Mouse (Mus musculus): ENCODE data around the gene Krt31. TPM values are rescaled to one million over a fixed set of nuclear protein-coding genes. Genes with fewer than 3 reads are reported as not detected.

The Krt31 gene
- not detected for total RNA-seq (2021)

- no peak for DNase-seq
Observed at GRCm38 (mm10) chr11:100050451-100050850, at the start of gene Krt31. Gene Krt31 (minus strand): TSS chr11:100050551.

GRCm38 (mm10) chr11:100097819-100098218 is 47.5 kb upstream of the Krt31 start:
- no peak for DNase-seq

GRCm38 (mm10) chr11:100096141-100096540 is 45.8 kb upstream of the Krt31 start, which contains the start of gene Krt35:
Gene Krt35 (minus strand): TSS chr11:100096241.
- no peak for DNase-seq

GRCm38 (mm10) chr11:100088378-100089025 is 38.2 kb upstream of the Krt31 start:
- DNase-seq = no peak

GRCm38 (mm10) chr11:100087861-100088260 is 37.5 kb upstream of the Krt31 start, which contains the start of gene Krt32:
Gene Krt32 (minus strand): TSS chr11:100088226.
- DNase-seq = no peak

GRCm38 (mm10) chr11:100073873-100074272 is 23.5 kb upstream of the Krt31 start:
- DNase-seq = no peak

- DNase-seq = no peak
Observed at GRCm38 (mm10) chr11:100067293-100068036, 17.1 kb upstream of the Krt31 start.

GRCm38 (mm10) chr11:100066236-100067010 is 16.1 kb upstream of the Krt31 start:
- DNase-seq = no peak

GRCm38 (mm10) chr11:100058875-100059274 is 8.5 kb upstream of the Krt31 start:
- no peak for DNase-seq

- DNase-seq = no peak
Observed at GRCm38 (mm10) chr11:100055686-100056655, 5.6 kb upstream of the Krt31 start.

GRCm38 (mm10) chr11:100047193-100047592 is 3.2 kb downstream of the Krt31 start:
- DNase-seq = no peak

GRCm38 (mm10) chr11:100046303-100046866 is 4.0 kb downstream of the Krt31 start:
- DNase-seq = no peak

GRCm38 (mm10) chr11:100041454-100041853 is 8.9 kb downstream of the Krt31 start, which contains the start of gene Krt34:
Gene Krt34 (minus strand): TSS chr11:100041554.
- DNase-seq = no peak

GRCm38 (mm10) chr11:100029768-100030167 is 20.6 kb downstream of the Krt31 start, which contains the start of gene Krt33b:
Gene Krt33b (minus strand): TSS chr11:100029868.
- DNase-seq = no peak

GRCm38 (mm10) chr11:100021438-100021837 is 28.9 kb downstream of the Krt31 start:
- DNase-seq = no peak

- no peak for DNase-seq
Observed at GRCm38 (mm10) chr11:100019466-100019865, 30.9 kb downstream of the Krt31 start.

GRCm38 (mm10) chr11:100016112-100016511 is 34.2 kb downstream of the Krt31 start, which contains the start of gene Krt33a:
Gene Krt33a (minus strand): TSS chr11:100016212.
- no peak for DNase-seq

- DNase-seq = no peak
Observed at GRCm38 (mm10) chr11:100013691-100014171, 36.6 kb downstream of the Krt31 start.

GRCm38 (mm10) chr11:100010682-100011081 is 39.7 kb downstream of the Krt31 start:
- no peak for DNase-seq

GRCm38 (mm10) chr11:100008336-100008735 is 42.0 kb downstream of the Krt31 start:
- DNase-seq = no peak

- DNase-seq = no peak
Observed at GRCm38 (mm10) chr11:100006624-100007023, 43.7 kb downstream of the Krt31 start.

Measured in layer of hippocampus, postnatal 36 days (tissue).